ENCODE assay signal across 8 mouse cellular contexts in genomic region chr2:39226019-39226640, GRCm38 (mm10). TPM values are rescaled to one million over a fixed set of nuclear protein-coding genes. Genes with fewer than 3 reads are reported as not detected.
DNase-seq lines count a peak whose midpoint lies in the region; ATAC-seq lines count a peak whose summit lies in the region.

Gene Ppp6c (minus strand): TSS chr2:39226451.

- peak within 1 kb of the TSS; percentile 80 for H3K4me3 ChIP-seq in lung, embryonic 16.5 days (ENCODE audit: low read length)

- H3K4me1 ChIP-seq in lung, embryonic 16.5 days (replicated peaks; ENCODE audit: control insufficient read depth, insufficient read depth, low read length) = peaks cover 12% of the 10 kb centered on the region

- no peaks in the 10 kb centered on the region for H3K27me3 ChIP-seq in lung, embryonic 16.5 days (ENCODE audit: control insufficient read depth, insufficient read depth, low read depth, low read length)

- no peaks in the 10 kb centered on the region for H3K36me3 ChIP-seq in lung, embryonic 16.5 days (ENCODE audit: control insufficient read depth, insufficient read depth, low read length)

- H3K27ac ChIP-seq in lung, embryonic 16.5 days (ENCODE audit: low read length) = peak within 1 kb of the TSS; percentile 91

- ATAC-seq in hematopoietic stem cell, adult 5-6 weeks (replicated peaks in 1 of 2; ENCODE audit: insufficient read depth in 1 of 2, low FRiP score in 2 of 2, low TSS enrichment in 1 of 2, low read depth in 1 of 2, poor library complexity in 2 of 2, severe bottlenecking in 2 of 2) = peak; percentile 98 to 99
- peak; percentile 99 for ATAC-seq in lung, embryonic 16.5 days (ENCODE audit: low read depth)

- H3K9ac ChIP-seq in lung, embryonic 16.5 days (ENCODE audit: low read length) = peak within 1 kb of the TSS; percentile 89

- H3K9me3 ChIP-seq in lung, embryonic 16.5 days (ENCODE audit: control insufficient read depth, low read length) = no peaks in the 10 kb centered on the region

- under 1% methylated on average over 48 of the region's 56 CpGs for WGBS in lung, embryonic 16.5 days

- DNase-seq in MEL-GATA-1-ER (ENCODE audit: extremely low read depth, low read depth) = peak; percentile 96
- DNase-seq in cerebellum, adult 8-10 months = peak; percentile 92
- peak; percentile 96 for DNase-seq in forelimb bud, embryonic 11.5 days (ENCODE audit: low read depth, low spot score)
- DNase-seq in layer of hippocampus, adult 9-10 months (ENCODE audit: low spot score) = peak; percentile 94
- peak; percentile 71 for DNase-seq in ovary, postnatal 10 days (ENCODE audit: low spot score)
- DNase-seq in thymus, postnatal 10 days (ENCODE audit: low spot score in 2 of 2) = peak; percentile 87 to 89

- H3K4me2 ChIP-seq in lung, embryonic 16.5 days (ENCODE audit: low read depth, low read length) = peak within 1 kb of the TSS; percentile 59

RNA-seq across cellular contexts. Expression of gene Ppp6c, which starts in this region (rescaled TPM):
- 50.3 and 66.5 TPM in 2 replicates for total RNA-seq in hematopoietic stem cell, adult 5-6 weeks (2017)
- polyA plus RNA-seq in lung, embryonic 16.5 days (2015; fragmentation: Nextera tagmentation; extraction: Ambion mirVana) = 86.0 and 87.9 TPM in 2 replicates

Comparison
In these comparisons a context has a peak if more than half of its experiments do, and no peak if none do; other contexts are left out.
1. Peak in every context shown above with its lines: DNase-seq, ATAC-seq, H3K4me3 ChIP-seq and H3K27ac ChIP-seq.